Mouse (Mus musculus): ENCODE results near the gene Cep112.

GRCm38 (mm10) chr11:108382664-108383063, 42.3 kb upstream of the Cep112 start:
- TF ChIP-seq EP300 (IDR thresholded peaks at IDR 0.05; ENCODE audit: low read depth) = no peak
- TF ChIP-seq CTCF (IDR thresholded peaks at IDR 0.05; ENCODE audit: low read depth) = no peak

Measured in liver, embryonic 14.5 days (tissue).